In genomic region chr7:90091756-90092155, GRCm38 (mm10) we compare ENCODE assay signal across 14 mouse cellular contexts. TPM values are rescaled to one million over a fixed set of nuclear protein-coding genes. Genes with fewer than 3 reads are reported as not detected.
A peak's percentile ranks its signal among the peaks of the same experiment; 100 is the strongest.
DNase-seq lines count a peak whose midpoint lies in the region; ATAC-seq lines count a peak whose summit lies in the region.
"Had no signal": no experiment of that assay in that cellular context is flagged by ENCODE, and none has a peak within 500 bp of the region (broad histone marks: within the 10 kb centered on the region; RNA-seq: fewer than 3 reads in every experiment).

No protein-coding gene starts in this region.

- 35% methylated on average over 2 of the region's 2 CpGs for WGBS in kidney, embryonic 16.5 days

- no peaks in the 10 kb centered on the region for H3K36me3 ChIP-seq in kidney, embryonic 16.5 days (ENCODE audit: insufficient read depth, low read length)

- H3K4me1 ChIP-seq in kidney, embryonic 16.5 days (ENCODE audit: insufficient read depth, low read length): peaks cover 16% of the 10 kb centered on the region; the same call in 1 of the 2 replicates

- H3K4me3 ChIP-seq in kidney, embryonic 16.5 days (ENCODE audit: low read length): no peak overlapping the region

- no peaks in the 10 kb centered on the region for H3K9me3 ChIP-seq in kidney, embryonic 16.5 days (ENCODE audit: low read length)

- H3K9ac ChIP-seq in kidney, embryonic 16.5 days (replicated peaks; ENCODE audit: low read length): no peak overlapping the region
- H3K9ac ChIP-seq: lung, embryonic 14.5 days had no signal

- no peaks in the 10 kb centered on the region for H3K27me3 ChIP-seq in kidney, embryonic 16.5 days (ENCODE audit: insufficient read depth, low read length)

- peak overlapping the region; percentile 66 for H3K27ac ChIP-seq in kidney, embryonic 16.5 days (ENCODE audit: low read length)
- H3K27ac ChIP-seq: hindbrain, postnatal 0 days had no signal

- DNase-seq in gastrocnemius, adult 18-20 months (ENCODE audit: low spot score): peak; percentile 32
- no peak for DNase-seq in gastrocnemius, postnatal 4 days (ENCODE audit: low spot score in 2 of 2)
- no peak for DNase-seq in kidney, adult 8-10 months
- DNase-seq in heart, adult 8-10 months (ENCODE audit: low spot score): peak; percentile 31
- peak; percentile 37 for DNase-seq in kidney, postnatal 10 days
- no peak for DNase-seq in frontal cortex, postnatal 36 days (ENCODE audit: low spot score in 2 of 2)
- DNase-seq in right cerebral cortex, postnatal 4 days: no peak
- DNase-seq: adrenal gland, postnatal 14 days; cerebellum, adult 2 months; lung, embryonic 14.5 days; thymus, postnatal 25 days had no signal

- H3K4me2 ChIP-seq in kidney, embryonic 16.5 days (replicated peaks; ENCODE audit: low read depth, low read length): no peak overlapping the region
- H3K4me2 ChIP-seq: lung, embryonic 14.5 days had no signal

- ATAC-seq in kidney, embryonic 16.5 days (ENCODE audit: low FRiP score, low TSS enrichment): no peak
- ATAC-seq: hindbrain, postnatal 0 days; midbrain, embryonic 16.5 days had no signal

RNA-seq across cellular contexts. Expression of gene Picalm, which starts 38.3 kb away (rescaled TPM):
- 10 to 100 TPM; 72.1 to 94.6 TPM for total RNA-seq in gastrocnemius, adult 18-20 months (2021)
- total RNA-seq in gastrocnemius, postnatal 4 days (2021): 100 to 1,000 TPM; 168 to 206 TPM
- polyA plus RNA-seq in kidney, embryonic 16.5 days (2015; fragmentation: Nextera tagmentation; extraction: Ambion mirVana): 34.7 and 39.9 TPM in 2 replicates
- 100 to 1,000 TPM in 2 of 4 experiments, 10 to 100 TPM in 2; 88.7 to 106 (median 101) TPM for total RNA-seq in heart, adult 8-10 months (2022)

Comparison
In these comparisons a context has a peak if more than half of its experiments do, and no peak if none do; other contexts are left out.
1. DNase-seq: peak in gastrocnemius, adult 18-20 months (single experiment), heart, adult 8-10 months (single experiment) and kidney, postnatal 10 days (single experiment); none in gastrocnemius, postnatal 4 days (0 of 2), kidney, adult 8-10 months (0 of 2), frontal cortex, postnatal 36 days (0 of 2) and right cerebral cortex, postnatal 4 days (single experiment).